Mouse (Mus musculus) embryonic facial prominence, embryonic 15.5 days (tissue): ENCODE results near the gene Chp1. TPM values are rescaled to one million over a fixed set of nuclear protein-coding genes. Genes with fewer than 3 reads are reported as not detected.
A peak's percentile ranks its signal among the peaks of the same experiment; 100 is the strongest.
"Not testable (repeated sequence)": the region's sequence is repeated elsewhere in the genome, so short reads cannot be mapped to it uniquely, and the experiment has no call there.

ENCODE experiments used
- ATAC-seq: fragments of 200-750 bp; cut with Nextera tagmentation; 2 replicates; pipeline ENCODE4 v1.8.0; 2017; ENCODE audit warnings: low read depth, moderate TSS enrichment; ENCODE audit not compliant: insufficient number of reproducible peaks, low FRiP score, low TSS enrichment
- H3K27ac ChIP-seq: fragments of 300-500 bp; sonication (generic); replicated peaks from 2 replicates; pipeline ENCODE4 v1.5.1; 2015; ENCODE audit warnings: mild to moderate bottlenecking, inconsistent platforms
- H3K27me3 ChIP-seq: fragments of 300-500 bp; sonication (generic); 2 replicates; pipeline ENCODE4 v1.6.1; 2015; ENCODE audit warnings: inconsistent platforms
- H3K36me3 ChIP-seq: fragments of 300-500 bp; sonication (generic); 2 replicates; pipeline ENCODE4 v1.6.1; 2015; ENCODE audit warnings: mild to moderate bottlenecking, inconsistent platforms
- H3K4me1 ChIP-seq: fragments of 300-500 bp; sonication (generic); 2 replicates; pipeline ENCODE4 v1.6.1; 2015; ENCODE audit warnings: inconsistent platforms
- H3K4me2 ChIP-seq: fragments of 300-500 bp; sonication (generic); replicated peaks from 2 replicates; pipeline ENCODE4 v1.6.1; 2015; ENCODE audit warnings: mild to moderate bottlenecking, inconsistent platforms
- H3K4me3 ChIP-seq: fragments of 300-500 bp; sonication (generic); replicated peaks from 2 replicates; pipeline ENCODE4 v1.5.1; 2015; ENCODE audit warnings: mild to moderate bottlenecking, inconsistent platforms
- H3K9ac ChIP-seq: fragments of 300-500 bp; sonication (generic); 2 replicates; pipeline ENCODE4 v1.6.1; 2015; ENCODE audit warnings: inconsistent platforms
- H3K9me3 ChIP-seq: fragments of 300-500 bp; sonication (generic); replicated peaks from 2 replicates; pipeline ENCODE4 v1.6.1; 2016; ENCODE audit warnings: inconsistent platforms
- WGBS: fragments of 180-500 bp; shearing (Covaris S2); methylation state at CpG from one replicate; pipeline ENCODE4 v1.1.7; 2015; 5-methylcytosine and 5-hydroxymethylcytosine counted together
- polyA plus RNA-seq: library from polyadenylated mRNA; unstranded; fragments of >200 nt; fragmentation: Nextera tagmentation; extraction: Ambion mirVana; gene quantifications from 2 replicates; pipeline ENCODE4 v1.2.1, GENCODE M21; 2015

Gene Chp1
- polyA plus RNA-seq, 1 experiment from 2014 or later = 70.3 TPM

DNA sequence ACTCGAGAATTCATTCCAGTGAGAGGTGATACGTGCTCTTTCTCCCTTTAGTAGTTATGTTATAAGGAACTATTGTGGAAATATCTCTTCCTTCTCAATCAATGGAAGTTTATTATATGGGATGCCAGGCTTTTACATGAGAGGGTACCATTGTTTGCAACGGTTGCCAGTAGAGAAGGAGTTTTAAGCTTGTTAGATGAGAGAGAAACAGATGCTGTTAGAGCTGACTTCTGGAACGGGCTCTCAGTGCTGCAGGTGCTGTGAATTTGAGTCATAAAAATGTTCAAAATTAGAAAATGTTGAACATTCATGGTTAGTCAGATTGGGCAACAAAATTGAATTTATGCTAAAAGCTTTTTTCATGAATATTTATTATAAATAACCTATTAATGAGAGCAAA lies 53.5 kb downstream of the Chp1 start:
- Histone ChIP-seq H3K36me3 (peaks cover 48% of the 10 kb centered on the region), H3K4me1 (peaks cover 4% of the 10 kb centered on the region), H3K4me2 (no peak overlapping the region), H3K9me3 (no peaks in the 10 kb centered on the region), H3K4me3 (no peak overlapping the region), H3K27me3 (no peaks in the 10 kb centered on the region), H3K9ac (no peak overlapping the region), H3K27ac (no peak overlapping the region)
- WGBS = 79% methylated on average over 4 of the region's 4 CpGs
- no peak for ATAC-seq

DNA sequence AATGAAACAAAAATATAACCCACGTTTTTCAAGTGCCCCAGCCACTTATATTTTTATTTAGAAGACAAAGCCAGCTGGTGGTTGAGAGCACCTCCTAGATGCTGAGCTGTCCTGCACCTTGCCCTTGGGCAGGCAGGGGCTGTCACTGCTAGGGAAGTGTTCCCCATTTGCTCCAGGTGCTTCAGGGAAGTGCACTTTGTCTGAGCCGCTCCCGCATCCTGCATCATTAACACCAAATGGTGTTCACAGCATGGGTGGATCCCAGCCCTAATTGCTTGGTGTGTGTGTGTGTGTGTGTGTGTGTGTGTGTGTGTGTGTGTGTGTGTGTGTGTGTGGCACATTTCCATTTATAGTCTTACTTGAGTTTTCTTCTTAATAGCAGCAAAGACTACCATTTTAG lies 54.1 kb downstream of the Chp1 start:
- H3K9me3 ChIP-seq, H3K9ac ChIP-seq, H3K4me1 ChIP-seq, H3K27ac ChIP-seq, H3K4me3 ChIP-seq, H3K27me3 ChIP-seq, H3K4me2 ChIP-seq, ATAC-seq: not testable (repeated sequence)
- peaks cover 52% of the 10 kb centered on the region for H3K36me3 ChIP-seq
- 72% methylated on average over 3 of the region's 3 CpGs for WGBS

DNA sequence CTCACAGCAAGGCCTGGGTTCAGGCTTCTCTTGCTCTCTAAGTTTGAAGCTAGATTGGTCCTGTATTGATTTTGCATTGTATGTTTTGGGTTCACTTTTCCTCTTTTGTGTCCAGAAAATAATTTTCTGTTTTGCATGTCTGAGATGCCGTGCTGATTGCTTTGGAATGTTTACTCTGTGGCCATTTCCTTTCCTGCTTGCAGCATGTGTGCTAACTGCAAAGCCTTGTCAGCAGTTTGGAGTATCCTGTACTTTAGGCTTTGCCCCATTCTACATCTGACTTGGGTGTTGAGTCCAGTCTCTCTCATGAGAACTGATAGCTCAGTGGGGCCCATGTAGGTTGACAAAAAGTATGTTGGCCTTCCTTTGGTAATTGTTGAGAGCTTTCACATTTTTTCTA lies 55.0 kb downstream of the Chp1 start:
- no peak overlapping the region for H3K4me3 ChIP-seq
- 0 out of 2 replicates have a peak, but pooled peaks cover 4% of the 10 kb centered on the region for H3K4me1 ChIP-seq
- no peak overlapping the region for H3K9ac ChIP-seq
- no peaks in the 10 kb centered on the region for H3K9me3 ChIP-seq
- H3K27ac ChIP-seq = no peak overlapping the region
- 59% methylated on average over 1 of the region's 1 CpGs for WGBS
- H3K36me3 ChIP-seq = peaks cover 51% of the 10 kb centered on the region
- no peak overlapping the region for H3K4me2 ChIP-seq
- no peaks in the 10 kb centered on the region for H3K27me3 ChIP-seq
- no peak for ATAC-seq

DNA sequence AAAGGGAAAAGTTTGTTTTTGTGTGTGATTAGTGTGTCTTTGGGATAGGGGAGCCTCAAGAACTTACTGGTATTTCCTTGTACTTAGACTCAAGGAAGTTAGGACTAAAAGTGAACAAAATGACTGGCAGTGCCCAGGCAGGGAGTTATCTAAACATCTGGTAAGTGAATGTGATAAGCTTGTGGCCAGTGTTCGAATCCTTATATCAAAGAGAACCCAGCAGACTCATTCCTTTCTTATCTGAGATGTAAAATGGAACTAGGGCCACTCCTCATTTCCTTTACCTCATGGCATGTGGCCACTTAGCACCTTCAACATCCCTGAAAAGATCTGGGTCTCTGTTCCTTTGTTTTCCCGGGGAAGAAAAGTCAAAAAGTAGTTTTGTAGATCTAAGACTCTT lies 56.4 kb downstream of the Chp1 start:
- Histone ChIP-seq H3K9me3 (no peaks in the 10 kb centered on the region), H3K27me3 (no peaks in the 10 kb centered on the region), H3K4me3 (no peak overlapping the region), H3K27ac (no peak overlapping the region), H3K4me2 (no peak overlapping the region), H3K9ac (no peak overlapping the region), H3K4me1 (0 out of 2 replicates have a peak, but pooled peaks cover 4% of the 10 kb centered on the region), H3K36me3 (peaks cover 54% of the 10 kb centered on the region)
- WGBS = 78% methylated on average over 2 of the region's 2 CpGs
- no peak for ATAC-seq

DNA sequence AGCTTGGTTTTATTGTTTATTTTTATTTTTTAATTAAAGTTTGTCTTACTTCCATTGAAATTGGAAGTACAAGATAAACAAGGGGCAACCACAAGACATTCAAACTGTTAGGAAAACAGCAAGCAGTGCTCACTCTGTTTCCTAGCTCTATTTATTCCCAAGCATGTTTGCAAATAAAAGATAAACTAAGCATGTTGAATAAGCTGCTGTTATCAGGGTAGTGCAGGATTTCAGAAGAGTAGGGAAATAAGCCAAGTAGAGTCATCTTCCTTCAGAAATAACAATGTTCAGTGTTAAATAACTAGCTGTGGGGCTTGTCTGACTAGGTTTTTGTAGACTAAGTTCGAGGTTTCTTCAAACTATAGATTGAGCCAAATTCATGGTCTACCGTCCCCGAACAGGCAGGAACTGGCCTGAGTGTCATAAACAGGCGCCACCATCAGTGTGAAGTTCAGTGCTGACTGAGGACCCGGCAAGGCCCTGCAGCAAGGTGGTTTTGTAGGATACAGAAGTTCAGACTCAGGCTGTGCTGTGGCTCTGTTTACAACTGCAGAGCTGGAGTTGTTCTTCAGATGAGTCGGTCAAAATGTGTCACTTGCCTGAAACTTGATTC lies 58.0 kb downstream of the Chp1 start:
- H3K4me3 ChIP-seq = no peak overlapping the region
- H3K4me1 ChIP-seq = 0 out of 2 replicates have a peak, but pooled peaks cover 4% of the 10 kb centered on the region
- 86% methylated on average over 6 of the region's 6 CpGs for WGBS
- H3K27me3 ChIP-seq = no peaks in the 10 kb centered on the region
- no peak overlapping the region for H3K4me2 ChIP-seq
- no peak for ATAC-seq
- H3K36me3 ChIP-seq = peaks cover 47% of the 10 kb centered on the region
- H3K9ac ChIP-seq = no peak overlapping the region
- H3K9me3 ChIP-seq = no peaks in the 10 kb centered on the region
- H3K27ac ChIP-seq = no peak overlapping the region

DNA sequence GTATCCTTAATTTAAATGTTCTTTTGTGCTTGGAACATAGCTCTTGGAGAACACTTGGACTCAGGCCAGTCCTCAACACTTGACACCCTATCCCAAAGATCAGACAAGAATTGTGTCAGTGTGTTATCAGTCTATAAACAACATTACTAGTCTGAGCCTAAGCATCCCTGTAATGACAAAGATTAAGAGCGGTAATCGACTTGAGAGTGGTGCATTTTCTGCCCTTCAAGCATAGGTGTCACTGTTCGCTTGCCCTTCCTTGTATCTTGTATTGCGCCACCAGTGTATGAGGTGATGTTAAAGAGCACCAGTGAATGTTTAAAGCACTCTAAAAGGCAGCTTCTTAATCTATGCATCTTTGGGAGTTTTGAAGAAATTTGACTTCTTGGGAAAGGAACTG lies 59.5 kb downstream of the Chp1 start:
- 92% methylated on average over 4 of the region's 4 CpGs for WGBS

DNA sequence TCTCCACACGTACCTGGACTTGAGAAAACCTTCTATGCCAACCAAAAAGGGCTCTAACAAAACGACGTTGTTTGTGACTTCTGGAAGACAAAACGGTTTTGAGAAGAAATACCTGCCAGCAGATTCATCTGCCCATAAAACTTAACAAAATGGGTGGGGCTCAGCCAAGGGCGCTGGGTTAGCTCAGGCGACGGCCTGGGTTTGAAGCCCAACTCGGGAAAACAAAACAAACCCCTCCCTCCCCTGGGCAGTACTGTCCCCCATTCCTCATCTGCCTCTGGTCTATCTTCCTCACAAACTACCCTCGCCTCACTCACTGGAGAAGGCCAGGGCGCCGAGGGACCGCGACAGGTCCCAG lies 70.3 kb downstream of the Chp1 start:
- under 1% methylated on average over 13 of the region's 13 CpGs for WGBS
- peak overlapping the region; percentile 77 for H3K4me2 ChIP-seq
- no peak overlapping the region; the same call in 1 of the 2 replicates for H3K27ac ChIP-seq
- no peak; the same call in 1 of the 2 replicates for ATAC-seq
- no peaks in the 10 kb centered on the region for H3K27me3 ChIP-seq
- H3K4me3 ChIP-seq = peak overlapping the region; percentile 56
- no peaks in the 10 kb centered on the region for H3K9me3 ChIP-seq
- peaks cover 28% of the 10 kb centered on the region for H3K4me1 ChIP-seq
- H3K36me3 ChIP-seq = no peaks in the 10 kb centered on the region
- H3K9ac ChIP-seq = peak overlapping the region; percentile 46

More for the DNA sequence above, 59.5 kb downstream of the Chp1 start:
- no peak overlapping the region for H3K4me3 ChIP-seq
- H3K9me3 ChIP-seq = no peaks in the 10 kb centered on the region
- peaks cover 51% of the 10 kb centered on the region for H3K36me3 ChIP-seq
- 0 out of 2 replicates have a peak, but pooled peaks cover 4% of the 10 kb centered on the region for H3K4me1 ChIP-seq
- H3K27ac ChIP-seq = no peak overlapping the region
- H3K9ac ChIP-seq = no peak overlapping the region
- H3K27me3 ChIP-seq = no peaks in the 10 kb centered on the region
- H3K4me2 ChIP-seq = no peak overlapping the region
- ATAC-seq = no peak

DNA sequence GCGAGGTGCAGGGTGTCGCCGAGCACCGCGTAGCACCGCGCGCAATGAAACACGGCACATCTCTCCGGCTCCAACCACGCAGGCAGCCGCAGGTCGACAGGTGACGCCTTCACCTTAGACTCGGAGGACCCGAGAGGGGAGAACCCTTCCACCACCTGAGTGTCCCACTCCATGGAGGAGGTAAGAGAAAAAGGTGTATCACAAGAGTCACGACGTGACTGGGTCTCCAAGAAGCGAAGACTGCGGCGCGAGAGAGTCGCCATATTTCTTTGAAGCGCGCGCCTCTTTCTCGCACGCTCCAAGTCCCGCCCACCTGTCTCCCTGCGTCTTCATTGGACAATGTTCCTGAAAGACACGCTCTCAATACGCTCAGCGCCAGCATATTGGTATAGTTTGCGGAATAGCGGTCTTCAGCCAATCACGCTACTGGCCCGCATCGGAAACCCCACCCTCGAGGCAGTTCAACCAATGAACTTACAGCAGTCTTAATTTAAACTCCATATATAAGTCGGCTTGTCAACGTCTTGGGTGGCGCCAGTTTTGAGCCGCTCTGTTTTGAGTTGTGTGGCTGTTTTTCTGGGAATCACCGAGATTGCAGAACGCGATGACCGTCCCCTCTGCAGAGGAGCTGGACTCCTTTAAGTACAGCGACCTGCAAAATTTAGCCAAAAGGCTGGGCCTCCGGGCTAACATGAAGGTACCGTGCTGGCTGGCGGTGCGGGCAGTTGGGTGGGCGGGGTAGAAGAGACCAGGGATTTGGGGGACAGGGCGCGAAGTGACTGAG lies 70.9 kb downstream of the Chp1 start, which contains the start of the genes Nusap1 and Oip5:
Gene Nusap1, plus strand, starts transcription at position 100 of the 784 bp plus-strand sequence.
Gene Oip5, minus strand, starts transcription at position 271 of the 784 bp plus-strand sequence.
- peak within 1 kb of the TSS; percentile 8 for H3K27ac ChIP-seq
- H3K27me3 ChIP-seq = no peaks in the 10 kb centered on the region
- WGBS = under 1% methylated on average over 55 of the region's 55 CpGs
- ATAC-seq = peak; percentile 100
- H3K9me3 ChIP-seq = no peaks in the 10 kb centered on the region
- peak within 1 kb of the TSS; percentile 46 for H3K9ac ChIP-seq
- H3K4me3 ChIP-seq = peak within 1 kb of the TSS; percentile 56
- H3K4me2 ChIP-seq = peak within 1 kb of the TSS; percentile 78
- H3K4me1 ChIP-seq = peaks cover 28% of the 10 kb centered on the region
- H3K36me3 ChIP-seq = no peaks in the 10 kb centered on the region

DNA sequence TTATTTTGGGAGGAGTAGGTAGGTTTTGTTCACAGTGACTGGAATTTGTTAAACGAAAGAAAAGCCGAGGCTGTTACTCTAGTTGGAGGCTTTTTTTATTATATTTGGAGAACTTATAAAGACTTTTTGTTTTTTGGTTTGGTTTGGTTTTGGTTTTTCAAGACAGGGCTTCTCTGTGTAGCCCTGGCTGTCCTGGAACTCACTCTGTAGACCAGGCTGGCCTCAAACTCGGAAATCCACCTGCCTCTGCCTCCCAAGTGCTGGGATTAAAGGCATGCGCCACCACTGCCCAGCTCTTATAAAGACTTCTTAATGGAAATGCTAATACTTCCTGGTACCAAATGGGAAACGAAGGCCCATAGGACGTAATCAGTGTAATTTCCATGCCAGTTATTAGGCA lies 71.5 kb downstream of the Chp1 start:
- Histone ChIP-seq H3K4me3 (peak overlapping the region; percentile 56), H3K4me1 (peaks cover 28% of the 10 kb centered on the region), H3K4me2 (peak overlapping the region; percentile 78), H3K27ac (peak overlapping the region; percentile 8; the same call in 1 of the 2 replicates), H3K9ac (peak overlapping the region; percentile 1; the same call in 1 of the 2 replicates)
- WGBS = 12% methylated on average over 6 of the region's 6 CpGs
- H3K27me3 ChIP-seq, ATAC-seq, H3K9me3 ChIP-seq, H3K36me3 ChIP-seq: not testable (repeated sequence)

DNA sequence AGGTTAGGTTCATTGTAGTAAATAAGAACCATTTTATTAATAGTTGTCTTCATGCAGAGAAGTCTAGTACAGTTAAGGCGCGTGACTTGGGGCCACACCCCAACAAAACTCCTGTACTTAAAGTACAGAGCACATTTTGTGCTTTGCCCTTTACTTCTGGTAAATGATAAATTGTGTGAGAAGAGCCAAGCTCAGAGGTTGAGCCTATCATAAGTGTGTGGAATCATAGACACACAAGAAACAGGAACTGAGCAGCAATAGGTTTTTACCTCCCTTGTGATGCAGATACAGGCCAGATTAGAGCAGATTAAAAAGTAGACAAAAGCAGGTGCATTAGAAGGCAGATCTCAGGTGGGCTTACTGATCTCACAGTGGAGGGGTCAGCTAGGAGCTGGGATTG lies 73.8 kb downstream of the Chp1 start:
- Histone ChIP-seq H3K4me1 (peaks cover 28% of the 10 kb centered on the region), H3K4me2 (no peak overlapping the region), H3K36me3 (peaks cover 19% of the 10 kb centered on the region; the same call in 1 of the 2 replicates), H3K9me3 (no peaks in the 10 kb centered on the region), H3K27me3 (no peaks in the 10 kb centered on the region), H3K4me3 (no peak overlapping the region), H3K9ac (no peak overlapping the region), H3K27ac (no peak overlapping the region)
- 98% methylated on average over 2 of the region's 2 CpGs for WGBS
- no peak for ATAC-seq
